Mouse (Mus musculus) megakaryocyte, embryonic 14.5 days (primary cell): ENCODE measurements around the gene Cdk14.

Experiments
- FLI1 ChIP-seq: IDR thresholded peaks from 2 replicates; pipeline ENCODE4 v1.6.1; 2012; ENCODE audit warnings: low read length, inconsistent platforms, mixed read lengths
- GATA1 ChIP-seq: IDR thresholded peaks from 3 replicates; pipeline ENCODE4 v1.6.1; 2012; ENCODE audit warnings: mixed read lengths, low read length, inconsistent platforms, borderline replicate concordance

DNA sequence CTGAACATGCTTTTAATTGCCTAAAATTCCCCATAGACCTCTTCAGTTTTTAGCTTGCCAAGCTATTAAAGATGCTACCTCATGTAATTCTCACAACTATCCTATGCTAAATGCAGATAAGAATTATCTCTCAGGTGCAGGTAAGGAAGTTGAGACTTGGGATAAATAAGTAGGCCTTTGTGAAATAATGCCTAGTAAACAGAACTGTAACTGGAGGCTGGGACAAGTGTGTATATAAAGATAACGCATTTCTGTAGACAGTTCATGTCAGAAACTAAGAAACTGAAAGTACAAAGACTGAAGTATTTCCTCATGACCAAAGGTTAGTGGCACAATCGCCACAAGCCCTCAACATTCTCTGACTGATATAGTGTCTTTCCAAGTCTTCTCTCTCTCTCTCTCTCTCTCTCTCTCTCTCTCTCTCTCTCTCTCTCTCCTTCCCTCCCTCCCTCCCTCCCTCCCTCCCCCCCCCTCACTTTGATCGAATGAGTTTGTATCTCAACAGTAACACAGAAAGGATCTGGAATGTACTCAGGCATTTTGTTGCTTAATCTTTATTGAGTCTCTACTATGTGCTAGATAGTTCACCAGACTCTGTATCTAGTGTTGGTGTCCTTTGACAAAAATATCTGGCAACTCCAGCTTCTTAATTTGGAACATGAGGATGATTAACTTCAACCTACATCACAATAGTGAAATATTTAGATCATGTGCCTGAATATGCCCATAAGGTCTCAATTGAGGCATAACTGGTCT lies 233.9 kb downstream of the Cdk14 start:
- TF ChIP-seq GATA1 (no peak), FLI1 (no peak)
